Mouse (Mus musculus) E14TG2a.4 (cell line): ENCODE data around the gene Ptch1.

ENCODE experiments used
- CTCF ChIP-seq: conservative IDR thresholded peaks from 2 replicates; pipeline ENCODE4 v1.5.1; 2014; ENCODE audit warnings: low read length
- POU5F1 ChIP-seq: IDR thresholded peaks from 2 replicates; pipeline ENCODE4 v1.6.1; 2014; ENCODE audit warnings: low read length, borderline replicate concordance

- TF ChIP-seq CTCF = no peak
- TF ChIP-seq POU5F1 = no peak
Observed at GRCm38 (mm10) chr13:63529602-63530370, 43.6 kb downstream of the Ptch1 start.
